Mouse (Mus musculus) hindbrain, embryonic 12.5 days (tissue): ENCODE measurements at regions not wholly inside any gene's neighbourhood (a gene's known extent, or its start where the extent isn't known, plus 50 kb on each side); places are given as distances from the start of the nearest gene placed in this dataset.

ENCODE experiments used
- ATAC-seq: fragments of 200-750 bp; cut with Nextera tagmentation; 2 replicates; pipeline ENCODE4 v1.8.0; 2017; ENCODE audit warnings: moderate TSS enrichment; ENCODE audit not compliant: low FRiP score
- H3K27ac ChIP-seq: fragments of 300-500 bp; sonication (generic); 2 replicates; pipeline ENCODE4 v1.5.1; 2016; ENCODE audit warnings: mild to moderate bottlenecking
- H3K27me3 ChIP-seq: fragments of 300-500 bp; sonication (generic); 2 replicates; pipeline ENCODE4 v1.6.1; 2016; ENCODE audit warnings: mild to moderate bottlenecking
- H3K36me3 ChIP-seq: fragments of 300-500 bp; sonication (generic); 2 replicates; pipeline ENCODE4 v1.6.1; 2016; ENCODE audit warnings: mild to moderate bottlenecking
- H3K4me1 ChIP-seq: fragments of 300-500 bp; sonication (generic); 2 replicates; pipeline ENCODE4 v1.6.1; 2016
- H3K4me2 ChIP-seq: fragments of 300-500 bp; sonication (generic); replicated peaks from 2 replicates; pipeline ENCODE4 v1.6.1; 2016; ENCODE audit warnings: mild to moderate bottlenecking
- H3K4me3 ChIP-seq: fragments of 300-500 bp; sonication (generic); 2 replicates; pipeline ENCODE4 v1.5.1; 2016; ENCODE audit warnings: mild to moderate bottlenecking
- H3K9ac ChIP-seq: fragments of 300-500 bp; sonication (generic); 2 replicates; pipeline ENCODE4 v1.6.1; 2016; ENCODE audit warnings: mild to moderate bottlenecking, moderate library complexity
- H3K9me3 ChIP-seq: fragments of 300-500 bp; sonication (generic); replicated peaks from 2 replicates; pipeline ENCODE4 v1.6.1; 2016; ENCODE audit warnings: mild to moderate bottlenecking
- WGBS: fragments of 180-500 bp; shearing (Covaris S2); methylation state at CpG from one replicate; pipeline ENCODE4 v1.1.7; 2016; 5-methylcytosine and 5-hydroxymethylcytosine counted together

DNA sequence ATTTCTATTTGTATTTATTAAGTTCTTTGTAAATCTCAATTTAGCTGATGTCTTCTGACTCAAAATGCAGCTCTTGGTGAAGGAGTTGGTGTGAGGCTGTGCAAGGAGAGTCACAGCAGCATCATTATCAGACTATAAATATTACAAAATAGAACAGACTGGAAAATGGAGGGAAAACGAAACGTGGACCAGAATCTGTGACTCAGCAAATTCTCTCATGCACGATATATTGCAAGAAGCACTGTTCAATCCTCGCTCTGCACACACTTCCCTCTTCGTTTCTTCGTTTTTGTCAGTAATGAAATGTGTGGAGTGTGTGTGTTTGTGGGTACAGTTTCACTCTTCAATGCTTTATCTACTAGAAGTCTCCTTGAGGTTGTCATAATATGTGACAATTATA is 215.5 kb downstream of the Ktn1 start:
- WGBS = 83% methylated on average over 6 of the region's 6 CpGs
- Histone ChIP-seq H3K27me3 (no peaks in the 10 kb centered on the region), H3K9ac (no peak overlapping the region), H3K4me3 (no peak overlapping the region), H3K4me1 (no peaks in the 10 kb centered on the region), H3K36me3 (no peaks in the 10 kb centered on the region), H3K27ac (no peak overlapping the region), H3K9me3 (no peaks in the 10 kb centered on the region), H3K4me2 (no peak overlapping the region)
- no peak for ATAC-seq

DNA sequence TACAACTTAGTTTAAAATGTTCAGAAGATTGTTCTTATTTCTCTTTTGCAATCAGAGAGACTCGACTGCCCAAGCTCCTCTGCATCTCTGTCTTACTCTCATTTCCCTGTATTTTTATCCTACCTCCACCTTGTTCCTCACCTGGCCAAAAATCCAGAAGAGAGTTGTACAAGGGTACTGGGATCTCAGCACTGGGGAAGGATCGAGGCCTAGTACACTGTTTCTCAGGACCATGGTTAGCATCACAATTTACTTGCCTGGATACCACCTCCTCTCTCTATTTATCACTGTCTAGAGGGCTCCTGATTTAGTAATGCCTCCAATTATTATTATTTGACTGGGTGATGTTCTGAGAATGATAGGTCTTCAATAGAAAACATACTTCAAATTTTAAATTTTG is 218.8 kb downstream of the Ktn1 start:
- Histone ChIP-seq H3K4me3 (no peak overlapping the region), H3K27me3 (no peaks in the 10 kb centered on the region), H3K4me1 (no peaks in the 10 kb centered on the region), H3K4me2 (no peak overlapping the region), H3K9me3 (no peaks in the 10 kb centered on the region), H3K9ac (no peak overlapping the region), H3K27ac (no peak overlapping the region), H3K36me3 (no peaks in the 10 kb centered on the region)
- 86% methylated on average over 2 of the region's 2 CpGs for WGBS
- ATAC-seq = no peak

- H3K36me3 ChIP-seq = no peaks in the 10 kb centered on the region
- H3K9ac ChIP-seq = no peak overlapping the region
- no peak overlapping the region for H3K4me3 ChIP-seq
- 82% methylated on average over 3 of the region's 3 CpGs for WGBS
- H3K4me2 ChIP-seq = no peak overlapping the region
- no peaks in the 10 kb centered on the region for H3K27me3 ChIP-seq
- no peaks in the 10 kb centered on the region for H3K4me1 ChIP-seq
- ATAC-seq = no peak
- H3K9me3 ChIP-seq = no peaks in the 10 kb centered on the region
- H3K27ac ChIP-seq = no peak overlapping the region
These were observed 220.1 kb downstream of the Ktn1 start for GRCm38 (mm10) chr14:47868258-47868780.

GRCm38 (mm10) chr14:47876585-47876984 is 228.3 kb downstream of the Ktn1 start:
- no peaks in the 10 kb centered on the region for H3K9me3 ChIP-seq

GRCm38 (mm10) chr14:47877167-47877566 is 228.9 kb downstream of the Ktn1 start:
- no peak overlapping the region for H3K27ac ChIP-seq
- H3K4me3 ChIP-seq = no peak overlapping the region
- H3K9ac ChIP-seq = no peak overlapping the region
- H3K4me1 ChIP-seq = no peaks in the 10 kb centered on the region
- no peaks in the 10 kb centered on the region for H3K27me3 ChIP-seq
- no peak overlapping the region for H3K4me2 ChIP-seq
- H3K36me3 ChIP-seq = no peaks in the 10 kb centered on the region
- ATAC-seq = no peak
- 91% methylated on average over 3 of the region's 3 CpGs for WGBS
- H3K9me3 ChIP-seq = no peaks in the 10 kb centered on the region

More at GRCm38 (mm10) chr14:47876585-47876984, 228.3 kb downstream of the Ktn1 start:
- Histone ChIP-seq H3K27me3 (no peaks in the 10 kb centered on the region), H3K27ac (no peak overlapping the region), H3K9ac (no peak overlapping the region), H3K4me2 (no peak overlapping the region), H3K4me1 (no peaks in the 10 kb centered on the region), H3K36me3 (no peaks in the 10 kb centered on the region), H3K4me3 (no peak overlapping the region)
- 72% methylated on average over 5 of the region's 5 CpGs for WGBS
- ATAC-seq = no peak

- no peaks in the 10 kb centered on the region for H3K4me1 ChIP-seq
- no peak overlapping the region for H3K9ac ChIP-seq
- H3K9me3 ChIP-seq = no peaks in the 10 kb centered on the region
- no peak overlapping the region for H3K4me3 ChIP-seq
- no peaks in the 10 kb centered on the region for H3K36me3 ChIP-seq
- 93% methylated on average over 5 of the region's 5 CpGs for WGBS
- no peak overlapping the region for H3K4me2 ChIP-seq
- no peak for ATAC-seq
- H3K27me3 ChIP-seq = no peaks in the 10 kb centered on the region
- no peak overlapping the region for H3K27ac ChIP-seq
These were observed 229.7 kb downstream of the Ktn1 start for GRCm38 (mm10) chr14:47877771-47878443.

DNA sequence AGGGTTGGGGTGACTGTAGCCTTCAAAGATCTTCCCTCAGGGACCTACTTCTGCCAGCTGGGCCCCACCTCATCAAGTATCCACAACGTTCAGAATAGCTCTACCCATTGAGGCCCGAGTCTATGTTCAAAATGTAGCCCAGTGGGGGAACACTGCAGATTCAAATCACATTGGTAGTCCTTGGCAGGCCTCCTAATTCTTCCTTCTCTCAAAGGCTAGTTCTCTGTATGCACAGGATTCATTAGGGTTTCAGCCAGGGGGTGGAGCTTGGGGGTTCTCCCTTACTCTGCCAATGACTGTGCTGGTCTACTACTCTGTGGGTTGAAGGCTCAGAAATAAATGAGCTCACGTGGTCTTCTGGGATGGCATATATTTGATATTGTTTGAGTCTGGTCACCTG is 235.3 kb upstream of the Peli2 start:
- Histone ChIP-seq H3K4me2 (no peak overlapping the region), H3K9me3 (no peaks in the 10 kb centered on the region), H3K9ac (no peak overlapping the region), H3K4me3 (no peak overlapping the region), H3K36me3 (no peaks in the 10 kb centered on the region), H3K27ac (no peak overlapping the region), H3K4me1 (no peaks in the 10 kb centered on the region), H3K27me3 (no peaks in the 10 kb centered on the region)
- 85% methylated on average over 3 of the region's 3 CpGs for WGBS
- ATAC-seq = no peak

- peak; percentile 63 for ATAC-seq
- no peaks in the 10 kb centered on the region for H3K36me3 ChIP-seq
- no peak overlapping the region for H3K4me3 ChIP-seq
- no peaks in the 10 kb centered on the region for H3K27me3 ChIP-seq
- H3K4me1 ChIP-seq = 0 out of 2 replicates have a peak, but pooled peaks cover 9% of the 10 kb centered on the region
- 44% methylated on average over 9 of the region's 9 CpGs for WGBS
- 0 out of 2 replicates have a peak overlapping the region, but pooled peaks have one; percentile 1 for H3K4me2 ChIP-seq
- H3K9ac ChIP-seq = no peak overlapping the region
- peak overlapping the region; percentile 62 for H3K27ac ChIP-seq
- H3K9me3 ChIP-seq = no peaks in the 10 kb centered on the region
These were observed 230.1 kb upstream of the Peli2 start for GRCm38 (mm10) chr14:47890251-47891198.

DNA sequence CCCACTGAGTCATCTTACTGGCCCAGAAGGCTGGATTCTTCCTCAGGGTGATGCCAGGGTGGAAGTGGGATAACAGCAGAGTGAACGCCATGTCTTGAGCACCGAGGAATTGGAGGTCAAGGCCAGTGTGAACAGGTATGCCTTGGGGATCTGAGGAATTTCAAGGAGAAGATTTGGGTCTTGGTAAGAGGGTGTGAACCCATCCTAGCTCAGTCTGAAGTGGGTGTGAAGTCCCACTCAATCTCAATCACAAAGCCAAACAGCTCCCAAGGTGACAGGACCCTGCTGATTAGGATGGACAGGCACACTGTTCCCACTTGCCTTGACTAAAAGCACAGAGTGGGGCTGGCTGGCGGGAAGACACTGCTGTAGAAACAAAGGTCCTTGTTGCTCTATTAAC is 224.0 kb upstream of the Peli2 start:
- Histone ChIP-seq H3K9ac (no peak overlapping the region), H3K4me1 (0 out of 2 replicates have a peak, but pooled peaks cover 4% of the 10 kb centered on the region), H3K27ac (no peak overlapping the region), H3K9me3 (no peaks in the 10 kb centered on the region), H3K27me3 (no peaks in the 10 kb centered on the region), H3K4me3 (no peak overlapping the region), H3K36me3 (no peaks in the 10 kb centered on the region), H3K4me2 (no peak overlapping the region)
- ATAC-seq = no peak
- 91% methylated on average over 3 of the region's 3 CpGs for WGBS

GRCm38 (mm10) chr14:47897907-47898530 is 222.6 kb upstream of the Peli2 start:
- Histone ChIP-seq H3K4me2 (no peak overlapping the region), H3K27ac (no peak overlapping the region), H3K4me3 (no peak overlapping the region), H3K36me3 (no peaks in the 10 kb centered on the region), H3K4me1 (0 out of 2 replicates have a peak, but pooled peaks cover 4% of the 10 kb centered on the region), H3K27me3 (no peaks in the 10 kb centered on the region), H3K9me3 (no peaks in the 10 kb centered on the region), H3K9ac (no peak overlapping the region)
- 90% methylated on average over 5 of the region's 5 CpGs for WGBS
- no peak for ATAC-seq

DNA sequence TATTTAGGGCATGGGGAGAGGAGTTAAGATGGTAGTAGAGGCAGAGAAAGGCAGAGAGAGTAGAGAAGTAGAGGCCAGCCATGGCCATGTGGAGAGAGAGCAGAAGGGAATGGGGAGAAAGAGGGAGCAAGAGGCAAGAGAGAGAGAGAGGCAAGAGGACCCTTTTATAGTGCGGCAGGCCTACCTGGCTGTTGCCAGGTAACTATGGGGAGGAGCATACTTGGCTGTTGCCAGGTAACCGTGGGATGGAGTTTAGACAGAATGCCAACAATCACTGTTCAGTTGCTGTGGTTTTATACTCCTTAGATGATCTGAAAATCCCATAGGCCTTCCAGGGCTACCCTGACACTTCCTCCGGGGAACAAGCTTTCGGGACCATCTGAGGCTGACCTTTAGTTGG is 222.0 kb upstream of the Peli2 start:
- H3K9me3 ChIP-seq = no peaks in the 10 kb centered on the region
- H3K36me3 ChIP-seq = no peaks in the 10 kb centered on the region
- no peak overlapping the region for H3K4me3 ChIP-seq
- 77% methylated on average over 4 of the region's 4 CpGs for WGBS
- no peak for ATAC-seq
- no peaks in the 10 kb centered on the region for H3K27me3 ChIP-seq
- H3K27ac ChIP-seq = no peak overlapping the region
- no peak overlapping the region for H3K9ac ChIP-seq
- no peak overlapping the region for H3K4me2 ChIP-seq
- H3K4me1 ChIP-seq = 0 out of 2 replicates have a peak, but pooled peaks cover 4% of the 10 kb centered on the region

DNA sequence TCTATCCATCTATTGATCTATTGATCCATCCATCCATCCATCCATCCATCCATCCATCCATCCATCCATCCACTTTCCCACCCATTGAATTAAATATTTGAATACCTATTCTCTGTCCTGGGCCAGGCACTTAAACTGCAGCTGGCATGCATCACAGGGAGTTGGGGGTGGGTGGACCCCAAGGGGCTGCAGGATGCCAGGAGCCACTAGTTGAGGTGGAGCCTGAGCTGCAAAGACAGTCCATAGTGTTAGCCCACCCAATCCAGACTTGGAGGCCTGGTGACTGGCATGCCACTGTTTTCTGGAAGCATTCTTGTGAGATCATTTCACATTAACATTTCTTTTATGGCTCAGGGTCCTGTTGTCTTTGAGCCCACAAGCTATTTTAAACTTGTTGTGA is 215.3 kb upstream of the Peli2 start:
- H3K9me3 ChIP-seq = no peaks in the 10 kb centered on the region
- ATAC-seq = no peak

More for the DNA sequence above, 215.3 kb upstream of the Peli2 start:
- Histone ChIP-seq H3K9ac (no peak overlapping the region), H3K27ac (no peak overlapping the region), H3K36me3 (no peaks in the 10 kb centered on the region), H3K4me1 (peaks cover 11% of the 10 kb centered on the region), H3K27me3 (no peaks in the 10 kb centered on the region), H3K4me2 (no peak overlapping the region), H3K4me3 (no peak overlapping the region)
